Mouse (Mus musculus) G1E (cell line): Measurements from ENCODE around the gene Tpr.

Experiments used
- CTCF ChIP-seq: IDR thresholded peaks from 2 replicates; pipeline ENCODE4 v1.5.1; 2012; ENCODE audit warnings: low read depth, low read length, inconsistent platforms, mixed read lengths
- GATA1 ChIP-seq: IDR thresholded peaks from 2 replicates; pipeline ENCODE4 v1.6.1; 2012; ENCODE audit warnings: borderline replicate concordance, low read length, inconsistent platforms, mixed read lengths
- TAL1 ChIP-seq: conservative IDR thresholded peaks from 2 replicates; pipeline ENCODE4 v1.6.1; 2012; ENCODE audit warnings: low read depth, low read length, inconsistent platforms, mixed read lengths

DNA sequence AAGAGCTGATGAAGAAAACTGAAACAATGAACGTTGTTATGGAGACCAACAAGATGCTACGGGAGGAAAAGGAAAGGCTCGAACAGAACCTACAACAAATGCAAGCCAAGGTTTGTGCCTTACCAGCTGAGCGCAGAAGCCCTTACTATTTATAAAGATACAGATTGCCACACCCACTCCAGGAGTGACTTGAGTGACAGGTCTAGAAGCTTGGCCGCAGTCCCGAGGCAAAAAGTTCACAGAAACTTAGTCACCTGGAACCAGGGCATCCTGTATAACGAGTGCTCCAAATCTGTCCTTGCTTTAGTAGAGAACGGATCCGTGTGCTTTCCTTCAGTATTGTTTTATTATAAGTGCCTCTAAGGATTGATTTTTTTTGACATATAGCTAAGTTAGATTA lies 33.0 kb downstream of the Tpr start:
- TF ChIP-seq CTCF (no peak), TAL1 (no peak), GATA1 (no peak)
